Mouse (Mus musculus): ENCODE measurements around the gene Ubl5.

DNA sequence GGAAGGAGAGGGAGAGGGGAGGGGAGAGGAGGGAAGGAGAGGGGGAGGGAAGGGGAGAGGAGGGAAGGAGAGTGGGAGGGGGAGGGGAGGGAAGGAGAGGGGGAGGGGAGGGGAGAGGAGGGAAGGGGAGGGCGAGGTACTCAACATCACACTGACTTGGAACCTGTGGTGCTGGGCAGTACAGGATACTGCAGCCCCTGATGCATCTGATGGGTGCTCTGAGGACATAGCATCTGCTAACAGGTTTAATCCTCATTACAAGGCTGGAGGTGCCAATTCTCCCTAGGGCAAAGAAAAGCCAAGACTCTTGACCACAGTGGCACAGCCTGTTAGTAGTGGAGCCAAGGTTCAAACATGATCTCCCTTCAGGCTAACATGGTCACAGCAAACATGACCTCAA lies 46.7 kb downstream of the Ubl5 start:
- TF ChIP-seq CTCF (IDR thresholded peaks at IDR 0.05; ENCODE audit: low read depth) = no peak
- no peak for TF ChIP-seq EP300 (IDR thresholded peaks at IDR 0.05; ENCODE audit: low read depth)

Data from heart, postnatal 0 days (tissue).